Mouse (Mus musculus) kidney, postnatal 0 days (tissue): Measurements from ENCODE around the gene Mdga2. TPM values are rescaled to one million over a fixed set of nuclear protein-coding genes. Genes with fewer than 3 reads are reported as not detected.

Experiments
- ATAC-seq: fragments of 200-750 bp; cut with Nextera tagmentation; replicated peaks from 2 replicates; pipeline ENCODE4 v1.8.0; 2017; ENCODE audit warnings: low read depth, moderate number of reproducible peaks, moderate TSS enrichment, moderate library complexity; ENCODE audit not compliant: low FRiP score
- DNase-seq: peaks from one replicate; pipeline ENCODE4 v3.0.0-alpha.2; 2016; ENCODE audit warnings: low spot score
- H3K27ac ChIP-seq: fragments of 300-500 bp; sonication (generic); 2 replicates; pipeline ENCODE4 v1.5.1; 2014; ENCODE audit warnings: mild to moderate bottlenecking
- H3K27me3 ChIP-seq: fragments of 300-500 bp; sonication (generic); 2 replicates; pipeline ENCODE4 v1.6.1; 2014; ENCODE audit warnings: low read length, mixed read lengths; ENCODE audit not compliant: insufficient read depth
- H3K36me3 ChIP-seq: fragments of 300-500 bp; sonication (generic); 2 replicates; pipeline ENCODE4 v1.6.1; 2014; ENCODE audit warnings: low read length, mixed read lengths; ENCODE audit not compliant: insufficient read depth
- H3K4me1 ChIP-seq: fragments of 300-500 bp; sonication (generic); replicated peaks from 2 replicates; pipeline ENCODE4 v1.6.1; 2014; ENCODE audit warnings: antibody characterized with exemption, low read length, mixed read lengths; ENCODE audit not compliant: insufficient read depth
- H3K4me2 ChIP-seq: fragments of 300-500 bp; sonication (generic); 2 replicates; pipeline ENCODE4 v1.6.1; 2014; ENCODE audit warnings: mild to moderate bottlenecking, low read length, moderate library complexity, mixed read lengths
- H3K4me3 ChIP-seq: fragments of 300-500 bp; sonication (generic); replicated peaks from 2 replicates; pipeline ENCODE4 v1.5.1; 2014; ENCODE audit warnings: low read depth, low read length
- H3K9ac ChIP-seq: fragments of 300-500 bp; sonication (generic); 2 replicates; pipeline ENCODE4 v1.6.1; 2014; ENCODE audit warnings: low read depth, low read length
- H3K9me3 ChIP-seq: fragments of 300-500 bp; sonication (generic); replicated peaks from 2 replicates; pipeline ENCODE4 v1.6.1; 2016; ENCODE audit warnings: low read length, inconsistent platforms, mixed read lengths
- CTCF ChIP-seq: IDR thresholded peaks from 2 replicates; pipeline ENCODE4 v1.5.1; 2016; ENCODE audit warnings: antibody characterized with exemption, low read depth, mild to moderate bottlenecking, moderate library complexity
- WGBS: fragments of 180-500 bp; shearing (Covaris S2); extraction: QIAGEN DNeasy Blood & Tissue Kit; methylation state at CpG from one replicate; pipeline ENCODE4 v1.1.7; 2014; 5-methylcytosine and 5-hydroxymethylcytosine counted together
- polyA plus RNA-seq: library from polyadenylated mRNA; unstranded; fragments of >200 nt; fragmentation: Nextera tagmentation; extraction: Ambion mirVana; gene quantifications from 2 replicates; pipeline ENCODE4 v1.2.1, GENCODE M21; 2015

Gene Mdga2
- polyA plus RNA-seq, 1 experiment from 2014 or later: 1.3 TPM

DNA sequence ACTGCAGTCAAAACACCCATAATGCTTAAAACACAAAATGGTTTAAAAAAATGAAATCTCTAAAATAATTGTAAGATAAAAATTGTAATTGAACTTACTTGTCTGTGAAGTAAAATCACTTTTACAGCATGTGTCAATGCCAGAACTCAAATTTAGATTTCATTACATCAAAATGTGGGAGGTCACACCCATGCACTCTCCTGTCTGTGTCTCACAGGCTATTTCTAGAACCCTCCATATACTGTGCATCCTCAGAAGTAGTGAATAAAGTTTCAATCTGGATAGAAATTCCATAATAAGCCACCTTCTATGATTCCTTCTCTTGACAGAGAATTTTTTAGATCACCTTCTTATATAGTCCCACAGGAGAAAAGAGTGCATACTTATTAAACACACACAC, 466.7 kb downstream of the Mdga2 start:
- Histone ChIP-seq H3K4me2 (no peak overlapping the region), H3K27ac (no peak overlapping the region), H3K9me3 (no peaks in the 10 kb centered on the region), H3K4me1 (no peaks in the 10 kb centered on the region), H3K4me3 (no peak overlapping the region), H3K9ac (no peak overlapping the region), H3K27me3 (no peaks in the 10 kb centered on the region), H3K36me3 (no peaks in the 10 kb centered on the region)
- ATAC-seq (no peak), DNase-seq (no peak)
- no peak for TF ChIP-seq CTCF

DNA sequence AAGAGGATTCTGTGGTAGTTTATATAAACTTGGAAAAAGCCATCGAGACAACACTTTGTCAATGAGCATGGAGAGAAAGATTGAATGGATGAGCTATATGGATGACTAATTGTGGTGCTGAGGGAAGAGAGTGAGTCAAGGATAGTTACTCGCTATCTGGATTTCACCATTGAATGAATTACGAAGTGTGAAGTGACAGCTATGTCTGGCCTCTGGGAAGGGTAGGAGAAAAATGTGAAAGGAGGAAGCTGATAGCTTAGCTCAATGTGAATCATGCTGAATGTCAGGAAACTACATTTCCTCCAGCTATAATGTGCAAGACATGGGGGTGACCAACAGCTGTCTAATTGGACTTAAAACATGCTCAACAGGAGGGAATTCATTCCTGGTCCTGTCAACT, 487.8 kb downstream of the Mdga2 start:
- no peak overlapping the region for H3K27ac ChIP-seq
- 58% methylated on average over 3 of the region's 3 CpGs for WGBS
- H3K4me2 ChIP-seq: no peak overlapping the region
- H3K4me3 ChIP-seq: no peak overlapping the region
- ATAC-seq: no peak
- H3K36me3 ChIP-seq: no peaks in the 10 kb centered on the region
- H3K27me3 ChIP-seq: no peaks in the 10 kb centered on the region
- no peak for TF ChIP-seq CTCF
- DNase-seq: peak; percentile 1
- no peak overlapping the region for H3K9ac ChIP-seq
- H3K4me1 ChIP-seq: no peaks in the 10 kb centered on the region
- no peaks in the 10 kb centered on the region for H3K9me3 ChIP-seq

DNA sequence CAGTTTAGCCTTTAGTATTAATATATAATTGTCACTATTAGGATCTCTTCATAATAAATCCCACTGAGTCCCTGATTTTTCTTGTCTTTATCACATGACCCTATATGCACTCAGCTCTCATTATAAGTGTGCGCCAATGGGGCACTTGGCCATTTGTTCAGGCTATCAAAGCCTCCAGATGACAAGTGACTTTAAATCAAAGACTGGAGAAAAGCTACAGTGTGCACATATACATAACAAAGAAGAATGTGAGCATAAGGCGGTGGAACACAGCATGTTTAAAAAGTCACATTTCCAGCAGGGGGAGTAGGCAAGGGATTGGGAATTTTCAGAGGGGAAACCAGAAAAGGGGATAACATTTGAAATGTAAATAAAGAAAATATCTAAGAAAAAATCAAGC, 497.9 kb downstream of the Mdga2 start:
- DNase-seq (no peak), ATAC-seq (no peak)
- 77% methylated on average over 2 of the region's 2 CpGs for WGBS
- Histone ChIP-seq H3K9ac (no peak overlapping the region), H3K4me1 (no peaks in the 10 kb centered on the region), H3K4me2 (no peak overlapping the region), H3K27ac (no peak overlapping the region), H3K36me3 (no peaks in the 10 kb centered on the region), H3K27me3 (no peaks in the 10 kb centered on the region), H3K4me3 (no peak overlapping the region), H3K9me3 (no peaks in the 10 kb centered on the region)
- TF ChIP-seq CTCF: peak; percentile 15; the same call in 1 of the 2 replicates

DNA sequence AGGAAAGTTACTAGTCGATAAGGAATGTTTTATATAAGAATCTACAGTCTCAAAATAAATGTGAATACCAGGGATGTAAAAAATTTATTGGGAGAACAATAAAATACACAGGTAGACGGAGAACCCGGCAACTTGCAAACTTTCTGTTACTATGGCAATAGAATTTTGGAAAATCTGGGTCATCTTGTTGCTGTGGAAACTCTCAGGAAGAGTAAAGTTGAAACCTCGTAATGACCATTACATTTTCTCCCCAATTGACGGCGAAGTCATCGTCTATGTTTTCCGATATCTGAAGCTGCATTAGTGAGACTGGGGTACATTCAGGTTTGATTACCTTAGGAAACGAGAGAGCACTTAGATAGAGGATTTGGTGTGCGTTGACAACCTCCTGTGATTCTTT, 514.0 kb downstream of the Mdga2 start:
- Histone ChIP-seq H3K36me3 (no peaks in the 10 kb centered on the region), H3K27ac (no peak overlapping the region), H3K27me3 (no peaks in the 10 kb centered on the region), H3K4me1 (no peaks in the 10 kb centered on the region), H3K9ac (no peak overlapping the region), H3K4me3 (no peak overlapping the region), H3K4me2 (no peak overlapping the region), H3K9me3 (no peaks in the 10 kb centered on the region)
- DNase-seq (no peak), ATAC-seq (no peak)
- no peak for TF ChIP-seq CTCF
- 83% methylated on average over 10 of the region's 10 CpGs for WGBS

DNA sequence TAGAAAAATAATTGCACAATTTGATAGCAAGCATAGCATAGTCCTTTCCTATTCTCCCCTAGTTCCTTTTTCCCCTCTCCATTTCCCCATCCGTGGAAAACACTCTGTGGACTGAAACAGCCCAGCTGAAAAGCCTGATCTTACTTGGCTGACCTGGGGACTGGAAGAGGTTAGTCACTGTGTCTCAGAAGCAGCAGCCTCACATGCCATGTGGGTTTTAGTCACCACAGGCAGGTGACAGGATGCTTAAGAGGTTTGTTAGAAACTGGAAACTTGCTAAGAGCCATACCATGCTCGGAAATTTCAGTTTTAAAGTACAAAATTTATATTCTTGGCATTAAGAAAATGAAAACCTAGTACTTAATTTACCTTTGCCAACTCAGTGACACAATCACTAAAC, 514.9 kb downstream of the Mdga2 start:
- no peaks in the 10 kb centered on the region for H3K9me3 ChIP-seq
- no peaks in the 10 kb centered on the region for H3K36me3 ChIP-seq
- TF ChIP-seq CTCF: no peak
- no peak overlapping the region for H3K9ac ChIP-seq
- ATAC-seq (no peak), DNase-seq (no peak)
- H3K27ac ChIP-seq: no peak overlapping the region
- no peak overlapping the region for H3K4me3 ChIP-seq
- no peak overlapping the region for H3K4me2 ChIP-seq
- no peaks in the 10 kb centered on the region for H3K4me1 ChIP-seq
- WGBS: 21% methylated on average over 2 of the region's 2 CpGs
- no peaks in the 10 kb centered on the region for H3K27me3 ChIP-seq

DNA sequence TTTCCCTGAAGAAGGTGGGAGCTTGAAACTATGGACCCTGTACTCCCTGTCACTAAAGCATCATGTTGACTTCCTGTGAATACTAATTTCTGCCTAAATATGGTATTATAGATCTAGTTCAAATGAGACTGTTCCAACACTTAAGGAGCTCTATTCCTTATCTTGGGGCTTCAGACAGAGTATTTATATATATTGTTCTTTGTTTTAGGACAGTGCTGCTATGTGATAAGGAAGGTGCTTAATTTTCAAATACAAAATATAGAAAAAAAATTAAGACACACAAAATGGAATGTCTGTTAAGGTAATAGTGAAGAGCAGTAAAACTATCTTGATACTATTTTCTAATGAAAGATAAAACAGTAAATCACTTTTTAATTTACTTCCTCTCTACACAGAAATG, 517.3 kb downstream of the Mdga2 start:
- no peak overlapping the region for H3K27ac ChIP-seq
- no peak overlapping the region for H3K4me2 ChIP-seq
- no peaks in the 10 kb centered on the region for H3K27me3 ChIP-seq
- H3K4me3 ChIP-seq: no peak overlapping the region
- ATAC-seq (no peak), DNase-seq (no peak)
- TF ChIP-seq CTCF: no peak
- H3K9me3 ChIP-seq: no peaks in the 10 kb centered on the region
- no peaks in the 10 kb centered on the region for H3K4me1 ChIP-seq
- H3K9ac ChIP-seq: no peak overlapping the region
- H3K36me3 ChIP-seq: no peaks in the 10 kb centered on the region

DNA sequence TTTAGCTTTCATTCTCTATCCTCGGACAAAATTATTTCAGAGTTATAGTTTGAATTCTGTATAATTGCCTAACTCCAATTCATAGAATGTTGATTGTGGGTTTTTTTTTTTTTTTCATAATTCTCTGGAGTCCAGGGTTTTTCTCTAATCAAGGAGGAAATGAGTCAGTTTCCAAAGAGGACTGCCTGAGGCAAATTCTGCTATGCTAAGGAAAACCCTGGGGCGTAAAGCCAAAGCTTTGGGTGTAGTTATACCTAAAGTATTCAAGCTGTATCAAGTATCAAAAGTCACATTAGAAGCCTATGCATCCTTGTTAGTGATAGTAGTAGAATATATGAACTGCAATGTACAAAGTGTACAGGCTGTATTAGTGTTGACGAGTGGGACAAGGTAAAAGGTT, 519.6 kb downstream of the Mdga2 start:
- no peak for TF ChIP-seq CTCF
- H3K36me3 ChIP-seq: no peaks in the 10 kb centered on the region
- no peaks in the 10 kb centered on the region for H3K9me3 ChIP-seq
- DNase-seq: no peak
- ATAC-seq: no peak
- no peak overlapping the region for H3K4me2 ChIP-seq
- H3K4me1 ChIP-seq: no peaks in the 10 kb centered on the region
- no peak overlapping the region for H3K27ac ChIP-seq
- 84% methylated on average over 3 of the region's 3 CpGs for WGBS
- no peak overlapping the region for H3K9ac ChIP-seq
- H3K4me3 ChIP-seq: no peak overlapping the region
- H3K27me3 ChIP-seq: no peaks in the 10 kb centered on the region
